Mouse (Mus musculus): ENCODE data around the gene Efhd2. TPM values are rescaled to one million over a fixed set of nuclear protein-coding genes. Genes with fewer than 3 reads are reported as not detected.

The Efhd2 gene
- total and polyA plus RNA-seq, 3 experiments = 19.4 to 33.0 (median 21.2) TPM

DNA sequence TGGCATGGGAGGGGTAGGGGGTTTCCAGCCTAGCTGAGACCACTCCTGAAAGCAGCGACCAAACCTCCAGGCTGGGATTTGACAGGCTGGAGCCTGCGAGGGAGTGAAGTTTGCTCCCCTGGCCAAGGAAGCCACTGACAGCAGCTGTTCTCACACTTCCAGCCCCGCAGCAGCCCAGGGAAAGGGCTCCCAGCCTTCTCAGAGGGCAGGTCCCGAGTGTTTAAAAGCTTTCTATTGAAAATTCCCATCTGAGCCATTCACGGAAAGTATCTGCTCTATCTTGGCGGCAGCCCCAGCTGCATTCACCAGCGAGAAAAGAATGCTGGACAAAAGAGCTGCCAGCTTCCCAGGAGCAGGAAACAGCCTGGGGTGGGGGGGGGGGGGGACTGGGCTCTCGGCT, 25.2 kb upstream of the Efhd2 start:
- Histone ChIP-seq H3K79me2 (replicated peaks; ENCODE audit: control insufficient read depth, insufficient read depth, low read length) (no peaks in the 10 kb centered on the region), H3K27ac (peak overlapping the region; percentile 4; the same call in 1 of the 2 replicates), H3K9ac (ENCODE audit: low read depth, low read length) (no peak overlapping the region), H3K27me3 (ENCODE audit: control insufficient read depth, insufficient read depth, low read length) (no peaks in the 10 kb centered on the region), H3K4me3 (no peak overlapping the region), H3K36me3 (ENCODE audit: control insufficient read depth, insufficient read depth, low read length) (no peaks in the 10 kb centered on the region), H3K4me1 (ENCODE audit: control insufficient read depth, insufficient read depth, low read length) (peaks cover 2% of the 10 kb centered on the region; the same call in 1 of the 2 replicates)
- intact Hi-C loops (cut with DNase I) = no loop called here
- WGBS = 9% methylated on average over 8 of the region's 8 CpGs
- peak; percentile 40 to 47 for DNase-seq
- TF ChIP-seq CTCF (IDR thresholded peaks at IDR 0.05) = no peak

DNA sequence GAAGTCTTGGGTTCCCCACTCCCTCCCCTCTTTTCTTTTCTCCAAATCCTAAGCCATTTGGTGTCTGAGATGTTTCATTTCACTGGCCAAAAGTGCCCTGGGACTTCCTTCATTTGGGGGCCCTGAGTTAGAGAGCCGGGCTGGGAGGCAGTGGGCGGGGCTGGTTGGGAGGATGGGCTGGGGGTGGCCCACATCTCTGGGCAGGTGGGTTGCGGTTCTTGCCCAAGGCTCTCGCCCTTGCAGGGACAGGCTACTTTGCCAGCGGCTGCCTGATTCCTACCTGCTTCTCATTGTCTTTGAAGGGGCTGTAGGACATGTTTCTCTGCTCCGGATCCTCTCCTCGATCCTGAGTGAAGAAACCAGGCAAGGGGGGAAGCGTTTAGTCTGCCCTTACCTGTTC, 24.2 kb upstream of the Efhd2 start:
- intact Hi-C loops (cut with DNase I) = no loop called here
- TF ChIP-seq EP300 (IDR thresholded peaks at IDR 0.05; ENCODE audit: insufficient read depth, low read depth, low read length) (no peak), CTCF (IDR thresholded peaks at IDR 0.05) (no peak), POLR2A (IDR thresholded peaks at IDR 0.05; ENCODE audit: insufficient read depth, low read depth, low read length) (no peak)
- DNase-seq = no peak
- Histone ChIP-seq H3K4me1 (ENCODE audit: control insufficient read depth, insufficient read depth, low read length) (peaks cover 2% of the 10 kb centered on the region; the same call in 1 of the 2 replicates), H3K27ac (no peak overlapping the region), H3K27me3 (ENCODE audit: control insufficient read depth, insufficient read depth, low read length) (no peaks in the 10 kb centered on the region), H3K9ac (ENCODE audit: low read depth, low read length) (no peak overlapping the region), H3K36me3 (ENCODE audit: control insufficient read depth, insufficient read depth, low read length) (no peaks in the 10 kb centered on the region), H3K79me2 (replicated peaks; ENCODE audit: control insufficient read depth, insufficient read depth, low read length) (no peaks in the 10 kb centered on the region), H3K4me3 (no peak overlapping the region)
- WGBS = 89% methylated on average over 8 of the region's 8 CpGs

DNA sequence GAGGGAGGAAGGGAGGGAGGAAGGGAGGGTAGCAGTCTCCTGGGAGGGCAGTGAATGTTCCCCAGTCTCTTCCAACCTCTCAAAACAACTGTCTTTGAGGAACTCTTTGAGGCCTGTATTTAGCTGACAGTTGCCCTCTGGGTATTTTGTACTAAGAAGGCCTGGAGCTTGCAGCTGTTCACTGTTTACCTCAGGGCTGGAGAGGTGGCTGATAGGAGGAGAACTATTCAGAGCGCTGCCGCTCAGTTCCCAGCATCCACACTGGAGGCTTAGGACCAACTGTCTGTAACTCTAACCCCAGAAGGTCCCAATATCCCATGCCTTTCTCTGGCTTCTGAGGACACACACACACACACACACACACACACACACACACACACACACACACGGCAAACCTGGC, 23.1 kb upstream of the Efhd2 start:
- DNase-seq = no peak
- no peaks in the 10 kb centered on the region for H3K27me3 ChIP-seq (ENCODE audit: control insufficient read depth, insufficient read depth, low read length)

DNA sequence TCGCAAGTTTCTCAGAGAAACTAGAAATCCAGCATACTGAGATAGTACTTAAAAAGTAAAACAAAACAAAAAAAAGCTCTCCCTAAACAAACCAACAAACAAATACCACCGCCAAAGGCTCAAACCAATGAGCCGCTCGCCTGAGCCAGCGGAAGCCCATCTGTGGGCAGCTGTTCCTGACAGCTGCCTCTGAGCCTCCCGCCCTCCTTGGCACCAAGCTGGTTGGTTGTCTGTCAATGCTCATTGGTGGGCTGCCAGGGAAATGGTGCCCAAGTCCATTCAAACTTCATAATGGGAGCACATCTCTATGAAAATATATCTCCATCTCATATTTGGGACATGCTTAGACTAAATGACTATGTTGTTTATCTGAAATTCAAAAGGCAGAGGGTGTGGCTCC, 22.5 kb upstream of the Efhd2 start:
- Histone ChIP-seq H3K27ac (no peak overlapping the region), H3K4me3 (no peak overlapping the region), H3K27me3 (ENCODE audit: control insufficient read depth, insufficient read depth, low read length) (no peaks in the 10 kb centered on the region), H3K36me3 (ENCODE audit: control insufficient read depth, insufficient read depth, low read length) (no peaks in the 10 kb centered on the region), H3K79me2 (replicated peaks; ENCODE audit: control insufficient read depth, insufficient read depth, low read length) (no peaks in the 10 kb centered on the region), H3K9ac (ENCODE audit: low read depth, low read length) (no peak overlapping the region), H3K4me1 (ENCODE audit: control insufficient read depth, insufficient read depth, low read length) (peaks cover 2% of the 10 kb centered on the region; the same call in 1 of the 2 replicates)
- WGBS = 88% methylated on average over 6 of the region's 6 CpGs
- TF ChIP-seq EP300 (IDR thresholded peaks at IDR 0.05; ENCODE audit: insufficient read depth, low read depth, low read length) = no peak
- no peak for TF ChIP-seq POLR2A (IDR thresholded peaks at IDR 0.05; ENCODE audit: insufficient read depth, low read depth, low read length)
- TF ChIP-seq CTCF (IDR thresholded peaks at IDR 0.05) = no peak
- peak in 1 of 2 experiments; percentile 22 for DNase-seq
- intact Hi-C loops (cut with DNase I) = no loop called here

More for the DNA sequence above, 23.1 kb upstream of the Efhd2 start:
- no peak for TF ChIP-seq CTCF (IDR thresholded peaks at IDR 0.05)
- no peak for TF ChIP-seq POLR2A (IDR thresholded peaks at IDR 0.05; ENCODE audit: insufficient read depth, low read depth, low read length)
- no peak for TF ChIP-seq EP300 (IDR thresholded peaks at IDR 0.05; ENCODE audit: insufficient read depth, low read depth, low read length)
- Histone ChIP-seq H3K36me3 (ENCODE audit: control insufficient read depth, insufficient read depth, low read length) (no peaks in the 10 kb centered on the region), H3K4me1 (ENCODE audit: control insufficient read depth, insufficient read depth, low read length) (peaks cover 2% of the 10 kb centered on the region; the same call in 1 of the 2 replicates), H3K27ac (no peak overlapping the region), H3K9ac (ENCODE audit: low read depth, low read length) (no peak overlapping the region), H3K4me3 (no peak overlapping the region), H3K79me2 (replicated peaks; ENCODE audit: control insufficient read depth, insufficient read depth, low read length) (no peaks in the 10 kb centered on the region)
- intact Hi-C loops (cut with DNase I) = no loop called here
- 66% methylated on average over 3 of the region's 3 CpGs for WGBS

DNA sequence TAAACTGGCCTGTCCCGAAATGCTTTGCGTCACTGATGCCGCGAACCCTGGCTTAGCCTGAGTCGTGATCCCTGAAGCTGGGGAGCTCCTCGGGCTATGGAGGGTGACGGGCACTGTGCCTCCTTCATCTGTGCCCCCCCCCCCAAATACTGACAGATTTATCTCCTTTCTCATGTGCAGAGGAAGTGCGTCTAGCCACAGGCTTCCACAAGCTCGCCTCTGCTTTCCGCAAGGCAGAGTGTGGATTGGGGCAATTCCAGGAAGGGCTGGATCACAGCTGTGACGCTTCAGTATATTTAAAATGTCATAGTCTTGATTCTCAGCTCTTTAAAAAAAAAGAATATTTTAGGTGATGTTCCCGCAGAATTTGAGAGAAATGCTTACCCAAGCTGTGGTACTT, 21.1 kb upstream of the Efhd2 start:
- DNase-seq = no peak
- TF ChIP-seq CTCF (IDR thresholded peaks at IDR 0.05) (no peak), POLR2A (IDR thresholded peaks at IDR 0.05; ENCODE audit: insufficient read depth, low read depth, low read length) (no peak), EP300 (IDR thresholded peaks at IDR 0.05; ENCODE audit: insufficient read depth, low read depth, low read length) (no peak)
- Histone ChIP-seq H3K4me3 (no peak overlapping the region), H3K36me3 (ENCODE audit: control insufficient read depth, insufficient read depth, low read length) (no peaks in the 10 kb centered on the region), H3K27ac (no peak overlapping the region), H3K27me3 (ENCODE audit: control insufficient read depth, insufficient read depth, low read length) (no peaks in the 10 kb centered on the region), H3K9ac (ENCODE audit: low read depth, low read length) (no peak overlapping the region), H3K79me2 (replicated peaks; ENCODE audit: control insufficient read depth, insufficient read depth, low read length) (no peaks in the 10 kb centered on the region), H3K4me1 (ENCODE audit: control insufficient read depth, insufficient read depth, low read length) (peaks cover 2% of the 10 kb centered on the region; the same call in 1 of the 2 replicates)
- intact Hi-C loops (cut with DNase I) = no loop called here
- WGBS = 49% methylated on average over 12 of the region's 12 CpGs

DNA sequence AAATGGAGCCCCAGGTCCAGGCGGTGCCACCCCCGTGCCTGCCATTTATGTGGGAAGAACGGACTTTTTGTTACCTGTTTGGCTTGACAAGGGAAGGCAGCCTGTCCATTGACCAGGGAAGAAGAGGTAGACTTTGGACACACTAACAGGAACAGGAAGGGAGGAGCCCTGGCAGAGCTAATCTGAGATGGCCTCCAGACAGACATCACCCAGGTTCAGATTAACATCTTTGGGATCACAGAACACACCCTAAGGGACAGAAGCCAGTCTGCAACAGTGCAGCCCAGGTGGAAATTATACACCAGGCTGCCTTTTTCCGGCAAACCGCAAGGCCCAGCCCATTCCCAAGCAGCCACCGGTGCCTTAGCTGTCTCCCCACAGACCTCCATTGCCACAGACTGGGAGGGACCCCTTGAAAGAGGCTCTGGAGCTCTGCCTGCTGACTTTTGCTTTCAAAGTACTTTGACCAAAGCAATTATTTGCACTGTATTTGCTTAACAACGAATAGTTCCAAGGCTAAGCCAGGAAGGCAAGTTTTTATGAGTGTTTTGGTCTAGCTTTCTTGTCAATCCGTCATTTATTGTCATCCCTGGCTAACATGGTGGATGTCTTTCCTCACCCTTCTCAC, 18.6 kb upstream of the Efhd2 start:
- WGBS = 87% methylated on average over 8 of the region's 8 CpGs
- Histone ChIP-seq H3K4me1 (ENCODE audit: control insufficient read depth, insufficient read depth, low read length) (no peaks in the 10 kb centered on the region), H3K36me3 (ENCODE audit: control insufficient read depth, insufficient read depth, low read length) (no peaks in the 10 kb centered on the region), H3K79me2 (replicated peaks; ENCODE audit: control insufficient read depth, insufficient read depth, low read length) (no peaks in the 10 kb centered on the region), H3K9ac (ENCODE audit: low read depth, low read length) (no peak overlapping the region), H3K27me3 (ENCODE audit: control insufficient read depth, insufficient read depth, low read length) (no peaks in the 10 kb centered on the region), H3K27ac (no peak overlapping the region), H3K4me3 (no peak overlapping the region)
- no peak for DNase-seq
- TF ChIP-seq CTCF (IDR thresholded peaks at IDR 0.05) (no peak), EP300 (IDR thresholded peaks at IDR 0.05; ENCODE audit: insufficient read depth, low read depth, low read length) (no peak), POLR2A (IDR thresholded peaks at IDR 0.05; ENCODE audit: insufficient read depth, low read depth, low read length) (no peak)
- intact Hi-C loops (cut with DNase I) = no loop called here

Data from heart, adult 2 months (tissue).